Mouse (Mus musculus) lung, postnatal 14 days (tissue): Measurements from ENCODE around the gene Lgals12.

Experiments used
- DNase-seq: peaks from one replicate; pipeline ENCODE4 v3.0.0; 2021

Gene Lgals12

DNA sequence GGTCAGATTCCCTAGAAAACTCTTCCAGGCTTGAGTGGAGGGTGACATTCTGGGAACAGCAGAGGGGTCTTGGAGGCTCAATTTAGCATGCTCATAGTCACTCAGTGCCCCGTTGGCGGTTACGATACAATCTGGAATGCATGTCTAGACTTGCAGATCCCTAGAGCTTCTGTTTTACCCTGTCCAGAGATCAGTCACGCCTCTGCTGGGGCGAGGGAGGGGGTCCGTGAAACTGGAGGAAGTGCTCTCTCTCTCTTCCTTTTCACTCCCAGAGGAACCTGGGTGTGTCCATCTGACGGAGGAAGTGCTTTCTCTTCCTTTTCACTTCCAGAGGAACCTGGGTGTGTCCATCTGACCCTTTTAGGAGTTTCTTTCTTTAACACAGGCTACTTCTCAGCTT lies 23.9 kb downstream of the Lgals12 start:
- DNase-seq, result no peak

DNA sequence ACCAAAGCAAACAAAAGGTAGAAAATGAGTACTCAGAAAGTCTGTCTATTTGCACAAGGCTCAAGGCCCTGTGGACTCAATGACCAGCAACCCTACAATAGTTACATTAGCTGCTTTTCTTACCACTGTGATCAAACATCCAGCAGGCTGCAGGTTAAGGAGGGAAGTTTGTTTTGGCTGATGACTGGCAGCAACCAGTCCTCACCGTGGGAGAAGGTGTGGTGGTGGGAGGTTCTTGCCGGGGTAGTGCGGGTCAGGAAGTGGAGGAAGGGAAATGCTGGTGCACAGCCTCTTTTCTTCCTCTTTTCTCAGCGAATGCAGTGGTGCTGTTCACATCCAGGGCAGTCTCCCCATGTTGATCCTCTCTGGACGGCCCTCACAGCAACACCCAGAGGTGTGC lies 26.0 kb downstream of the Lgals12 start:
- DNase-seq, result peak; percentile 10

DNA sequence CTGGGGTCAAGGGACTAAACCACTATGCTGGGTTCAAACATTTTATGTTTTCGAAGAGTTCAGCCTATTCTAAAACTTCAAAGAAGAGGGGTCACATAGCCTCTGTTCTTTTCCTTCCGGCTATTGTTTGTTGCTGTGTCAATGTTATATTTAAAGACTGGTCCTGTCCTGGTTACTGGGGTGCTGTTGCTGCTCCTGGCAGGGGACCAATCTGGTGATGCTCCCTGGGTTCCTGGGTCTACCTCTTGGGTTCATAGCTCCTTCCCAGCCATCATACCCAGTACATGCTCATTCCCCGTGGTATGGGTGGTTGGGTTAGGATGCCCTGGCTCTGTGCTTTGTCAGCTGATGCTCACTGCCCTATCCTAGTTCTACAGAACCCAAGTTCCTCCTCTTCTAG lies 29.3 kb downstream of the Lgals12 start:
- no peak for DNase-seq

DNA sequence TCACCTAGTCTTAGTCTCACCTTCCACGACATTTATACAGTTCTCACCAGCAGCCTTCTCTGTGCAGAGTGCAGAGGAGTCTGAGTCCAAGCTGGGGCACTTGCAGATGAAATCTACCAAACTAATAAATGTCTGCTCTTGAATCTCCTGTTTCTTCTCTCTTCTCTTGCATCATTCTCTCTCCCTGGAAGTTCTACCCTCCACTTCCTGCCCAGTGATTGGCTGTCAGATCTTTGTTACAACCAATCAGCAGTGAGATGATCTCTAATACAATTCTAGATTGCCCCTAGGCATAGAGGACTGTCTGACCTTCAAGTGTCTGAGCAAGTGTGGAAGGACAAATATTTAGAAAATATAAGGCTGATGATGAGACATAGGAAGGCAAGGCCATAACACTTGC lies 30.8 kb downstream of the Lgals12 start:
- no peak for DNase-seq

DNA sequence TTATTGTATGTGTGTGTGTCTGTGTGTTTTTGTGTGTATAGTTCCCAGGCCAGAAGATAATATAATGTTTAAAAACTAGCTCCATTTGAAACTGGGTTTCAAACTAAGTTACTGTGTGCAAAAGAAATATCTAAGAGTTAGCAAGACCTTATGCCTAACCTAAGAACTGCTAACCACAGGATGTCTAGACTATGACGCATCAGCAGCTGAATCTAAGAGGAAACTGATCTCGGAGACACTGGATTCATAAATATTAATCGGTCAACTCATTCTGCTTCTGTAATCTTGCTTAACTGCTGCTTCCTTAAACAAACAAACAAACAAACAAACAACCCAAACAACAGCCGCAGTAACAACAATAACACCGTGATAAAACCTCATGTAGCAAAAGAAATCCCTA lies 37.3 kb downstream of the Lgals12 start:
- DNase-seq, result no peak

DNA sequence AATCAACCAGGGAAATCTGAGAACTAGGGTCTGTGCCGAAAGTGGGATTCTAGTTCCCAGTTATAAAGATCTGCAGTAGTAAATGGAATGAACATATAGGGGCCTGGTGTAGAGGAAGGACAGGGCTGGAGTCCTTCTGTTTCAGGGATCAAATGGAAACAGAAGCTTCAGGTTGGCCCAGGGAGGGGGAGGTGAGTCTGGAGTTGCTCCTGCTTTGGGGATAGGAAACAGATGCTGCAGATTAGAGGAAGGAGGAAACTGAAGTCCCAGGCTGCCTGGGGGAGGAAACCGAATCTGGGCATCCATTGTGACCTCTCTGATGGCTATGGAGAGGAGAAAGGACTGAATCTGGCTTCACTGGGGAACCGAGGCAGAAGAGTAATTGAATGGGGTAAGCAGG lies 38.6 kb downstream of the Lgals12 start:
- no peak for DNase-seq

DNA sequence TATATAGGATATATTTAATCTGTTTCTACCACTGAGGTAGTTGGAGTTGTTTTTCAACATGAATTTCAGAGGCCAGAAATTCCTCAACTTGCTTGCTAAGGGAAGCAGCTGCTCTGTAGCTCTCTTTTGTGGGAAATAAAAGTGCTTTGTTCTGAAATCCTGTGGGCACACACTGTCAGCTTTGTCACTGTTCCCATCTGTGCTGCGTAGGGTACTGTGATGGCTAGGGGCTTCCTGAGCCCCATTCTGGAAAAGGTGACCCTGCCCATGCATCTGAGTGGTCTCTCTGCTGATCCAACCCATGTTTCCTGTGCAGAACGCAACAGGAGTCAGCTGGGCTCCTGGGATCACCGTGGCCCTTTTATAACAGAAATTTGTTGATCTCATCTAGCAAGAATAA lies 40.2 kb downstream of the Lgals12 start:
- no peak for DNase-seq

DNA sequence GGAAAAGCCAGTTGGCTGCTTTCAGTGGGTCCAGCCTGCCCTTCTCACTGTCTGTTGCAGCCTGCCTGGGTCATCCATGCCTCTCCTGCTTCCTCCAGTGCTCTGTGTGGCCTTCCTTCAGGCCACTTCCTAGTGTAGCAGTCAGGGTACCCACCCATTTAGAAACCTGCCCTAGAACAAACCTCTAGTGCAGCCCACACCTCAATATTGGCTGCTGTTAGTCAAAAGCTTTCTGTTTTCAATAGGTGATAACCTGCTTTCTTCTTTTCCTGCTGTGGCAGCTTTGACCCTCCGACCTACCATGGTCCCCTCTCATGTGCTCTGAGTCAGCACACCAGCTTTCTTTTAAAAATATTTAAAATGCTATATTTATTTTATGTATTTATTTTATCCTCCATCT lies 42.5 kb downstream of the Lgals12 start:
- no peak for DNase-seq

DNA sequence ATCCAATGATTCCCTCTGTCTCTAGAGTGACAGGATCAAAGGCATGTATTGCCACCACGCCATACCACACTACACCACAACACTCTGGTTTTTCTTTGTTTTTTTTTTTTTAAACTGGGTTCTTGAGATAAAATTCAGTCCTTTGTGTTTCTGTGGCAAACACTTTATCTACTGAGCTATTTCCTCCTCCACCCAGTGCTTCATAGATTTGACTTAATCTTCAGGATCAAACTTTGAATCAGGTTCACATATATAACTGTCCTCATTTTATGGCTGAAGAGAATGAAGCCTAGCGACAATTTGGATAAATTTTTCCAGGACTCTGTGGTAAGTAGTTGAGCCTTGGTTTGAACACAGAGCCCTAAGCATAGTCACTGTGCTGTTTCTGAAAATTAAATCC lies 43.3 kb downstream of the Lgals12 start:
- DNase-seq, result no peak

DNA sequence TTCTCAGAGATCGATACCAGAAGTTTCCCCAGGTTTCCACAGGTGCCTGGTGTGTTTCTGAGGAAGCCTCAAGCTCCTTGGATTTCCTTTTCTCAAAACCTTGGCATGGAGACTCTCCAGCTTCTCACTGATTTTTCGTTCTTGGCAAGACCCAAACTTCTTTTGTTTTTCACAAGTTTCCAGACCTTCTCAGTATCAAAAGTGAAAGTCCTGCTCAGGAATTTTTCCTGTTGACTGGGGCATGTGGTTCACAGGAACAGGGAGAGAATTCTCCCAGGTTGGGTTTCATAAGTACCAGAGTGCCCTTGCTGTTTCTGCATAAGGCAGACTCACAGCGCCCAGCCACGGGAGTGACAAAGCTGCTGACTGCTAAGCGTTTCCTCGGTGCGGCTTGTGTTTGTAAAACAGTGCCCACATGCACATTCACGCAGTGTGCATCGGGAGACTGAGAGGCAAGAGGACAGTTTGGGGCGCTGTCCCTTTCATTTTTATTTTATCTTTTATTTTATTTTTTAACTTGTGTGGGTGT lies 44.3 kb downstream of the Lgals12 start:
- DNase-seq, result no peak

DNA sequence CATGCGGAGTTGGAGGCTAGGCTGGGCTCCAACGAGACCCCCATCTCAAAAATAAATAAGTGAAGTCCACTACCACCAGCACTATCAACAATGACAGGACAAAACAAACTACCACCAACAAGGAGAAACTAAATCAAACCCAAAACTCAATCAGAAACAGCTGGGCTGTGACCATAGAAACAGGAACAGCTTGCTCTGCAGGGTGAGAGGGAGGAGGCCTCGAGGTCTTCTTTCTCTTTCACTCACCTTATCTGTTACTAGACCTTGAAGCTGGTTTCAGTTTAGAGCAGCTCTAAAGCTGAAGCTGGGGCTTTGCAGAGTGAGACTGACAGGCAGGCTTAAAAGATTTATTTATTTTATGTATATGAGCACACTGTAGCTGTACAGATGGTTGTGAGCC lies 45.5 kb downstream of the Lgals12 start:
- DNase-seq, result no peak

DNA sequence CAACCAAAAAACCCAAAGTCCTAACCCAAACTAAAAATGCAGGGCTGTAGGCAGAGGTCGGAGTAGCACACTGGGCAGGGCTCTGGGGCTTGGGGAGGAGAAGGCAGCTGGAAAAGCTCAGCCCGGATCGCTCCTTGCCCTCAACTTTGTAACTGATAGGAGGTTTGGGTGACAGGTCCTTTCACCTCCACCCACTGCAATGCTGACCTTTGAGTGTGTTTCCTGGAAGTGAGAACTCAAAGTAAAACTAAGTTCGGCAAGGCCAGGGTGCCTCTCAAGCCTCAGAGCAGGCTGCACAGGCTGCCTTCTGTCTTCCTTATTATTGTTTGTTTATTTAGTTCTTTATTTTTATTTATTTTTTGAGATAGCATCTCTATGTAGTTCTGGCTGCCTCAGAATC lies 47.0 kb downstream of the Lgals12 start:
- no peak for DNase-seq

DNA sequence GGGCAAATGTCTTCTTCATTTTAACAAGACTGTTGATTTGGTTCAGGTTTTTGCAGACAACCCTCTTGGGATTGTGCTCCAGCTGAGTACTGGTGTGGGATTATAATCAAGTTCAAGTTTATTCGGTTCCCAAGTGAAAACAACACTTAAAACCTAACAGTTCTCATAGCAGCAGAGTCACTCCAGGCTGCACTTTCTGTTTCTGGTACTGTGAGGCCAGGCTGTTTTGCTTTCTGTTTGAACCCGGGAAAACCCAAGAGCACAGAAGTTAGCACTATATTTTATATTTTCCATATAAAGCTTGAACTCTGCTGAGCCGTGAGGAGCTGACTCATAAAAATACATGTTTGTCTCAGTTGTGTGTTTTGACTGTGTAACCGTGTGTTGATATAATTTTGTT lies 48.3 kb downstream of the Lgals12 start:
- DNase-seq, result no peak

DNA sequence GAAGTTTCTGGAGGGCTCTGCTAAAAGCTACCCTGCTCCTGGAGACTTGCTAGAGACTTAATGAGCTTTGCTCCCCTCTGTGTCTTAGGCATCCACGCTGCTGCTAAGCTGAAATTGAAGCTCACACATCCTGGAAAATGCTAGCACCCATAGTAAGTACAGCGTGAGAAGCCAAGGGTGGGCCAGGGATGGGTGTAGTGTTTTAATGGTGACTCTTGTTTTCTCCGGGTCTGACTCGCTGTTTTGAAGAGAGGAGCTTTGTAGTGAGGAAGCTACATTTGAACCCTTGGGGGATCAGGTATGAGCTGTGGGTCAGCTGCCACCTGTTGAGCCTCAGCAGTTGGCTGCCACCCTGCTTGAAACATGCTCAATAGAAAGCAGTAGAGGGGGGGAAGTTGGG lies 49.1 kb downstream of the Lgals12 start:
- no peak for DNase-seq

DNA sequence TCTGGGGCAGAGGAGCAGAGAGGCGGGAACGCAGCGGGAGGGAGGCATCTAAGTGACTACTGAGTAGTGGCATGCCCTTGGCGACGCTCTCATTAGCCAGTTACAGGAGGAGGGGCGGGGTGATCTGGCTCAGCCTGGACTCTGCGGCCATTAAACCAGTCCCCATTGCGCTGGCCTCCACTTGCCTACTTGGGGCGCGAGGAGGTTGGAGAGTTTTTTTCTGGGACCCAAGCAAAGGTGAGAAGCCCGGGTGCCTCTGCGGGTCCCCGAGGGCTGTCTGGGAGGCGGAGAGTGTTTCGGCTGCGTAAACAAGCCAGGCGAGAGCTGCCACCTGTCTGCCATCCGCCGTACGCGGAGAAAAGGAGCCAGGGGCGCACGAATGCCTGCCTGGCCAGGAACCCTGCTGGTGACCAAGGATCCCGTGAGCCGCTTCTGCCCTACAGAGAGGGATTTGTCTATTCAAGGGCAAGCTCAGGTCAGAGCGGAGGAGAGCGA lies 49.6 kb downstream of the Lgals12 start, which contains the start of gene Pla2g16:
Gene Pla2g16 (plus strand): TSS at position 132 of the 495 bp plus-strand sequence.
- DNase-seq, result peak; percentile 68

DNA sequence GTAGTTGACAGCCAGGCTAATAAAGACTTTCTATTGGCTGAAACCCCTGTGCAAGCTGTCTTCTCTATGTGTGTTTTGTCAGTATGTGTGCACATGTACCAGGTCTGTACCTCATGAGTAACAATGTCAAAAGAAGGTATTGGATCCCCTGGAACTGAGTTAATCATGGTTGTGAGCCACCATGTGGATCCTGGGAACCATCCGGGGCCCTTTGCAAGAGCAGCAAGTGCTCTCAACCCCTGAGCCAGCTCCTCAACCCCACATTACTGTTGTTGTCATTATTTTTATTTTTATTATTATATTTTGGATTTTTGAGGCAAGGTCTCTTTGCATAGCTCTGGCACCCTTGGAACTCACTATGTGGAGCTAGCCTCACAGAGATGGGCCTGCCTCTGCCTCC lies 50.4 kb downstream of the Lgals12 start:
- no peak for DNase-seq

DNA sequence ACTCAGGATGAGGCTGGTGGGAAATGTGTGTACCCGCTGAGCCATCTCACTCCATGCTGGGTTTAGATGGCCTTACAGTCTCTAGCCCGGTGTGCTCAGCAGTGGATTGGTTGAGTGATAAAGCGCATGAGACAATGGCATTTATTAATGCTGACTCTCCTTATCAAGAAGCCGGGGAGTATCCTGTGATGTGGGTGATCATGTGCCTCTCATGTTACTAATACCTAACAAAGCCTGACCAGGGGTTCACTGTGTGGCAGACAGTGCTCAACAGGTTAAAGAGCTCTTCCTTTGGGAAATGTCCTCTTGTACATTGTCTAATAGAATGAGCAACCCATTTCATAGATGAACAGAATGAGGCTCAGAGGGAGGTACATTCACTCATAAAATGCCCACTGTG lies 52.1 kb downstream of the Lgals12 start:
- no peak for DNase-seq

DNA sequence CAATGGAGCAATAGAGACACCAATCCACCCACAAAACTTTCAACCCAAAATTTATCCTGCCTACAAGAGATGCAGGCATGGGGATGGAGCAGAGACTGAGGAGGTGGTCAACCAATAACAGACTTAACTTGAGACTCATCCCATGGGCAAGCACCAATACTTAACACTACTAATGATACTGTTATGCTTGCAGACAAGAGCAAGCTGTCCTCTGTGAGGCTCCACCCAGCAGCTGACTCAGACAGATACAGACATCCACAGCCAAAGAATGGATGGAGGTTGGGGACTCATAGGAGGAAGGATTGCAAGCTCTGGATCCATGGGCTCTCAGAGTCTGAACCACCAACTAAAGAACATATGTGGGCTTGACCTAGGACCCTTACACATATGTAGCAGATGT lies 53.6 kb downstream of the Lgals12 start:
- no peak for DNase-seq

DNA sequence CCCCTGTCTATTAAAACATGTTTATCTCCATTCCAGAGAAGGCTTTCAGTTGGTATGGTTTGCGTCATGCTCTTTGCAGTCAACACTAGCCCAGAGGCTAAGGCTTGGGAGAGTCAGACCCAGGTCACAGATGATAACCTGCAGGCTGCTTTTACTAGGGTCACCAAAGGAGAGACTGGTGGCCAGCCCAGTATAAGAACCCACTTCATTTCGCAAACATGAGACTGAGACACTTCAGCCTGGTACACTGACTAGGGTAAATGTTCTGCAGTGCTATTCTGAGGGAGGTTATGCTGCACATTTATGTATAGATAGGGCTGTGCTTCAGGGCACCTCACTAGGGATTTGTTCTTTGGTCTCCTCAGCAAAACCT lies 54.7 kb downstream of the Lgals12 start:
- DNase-seq, result no peak

DNA sequence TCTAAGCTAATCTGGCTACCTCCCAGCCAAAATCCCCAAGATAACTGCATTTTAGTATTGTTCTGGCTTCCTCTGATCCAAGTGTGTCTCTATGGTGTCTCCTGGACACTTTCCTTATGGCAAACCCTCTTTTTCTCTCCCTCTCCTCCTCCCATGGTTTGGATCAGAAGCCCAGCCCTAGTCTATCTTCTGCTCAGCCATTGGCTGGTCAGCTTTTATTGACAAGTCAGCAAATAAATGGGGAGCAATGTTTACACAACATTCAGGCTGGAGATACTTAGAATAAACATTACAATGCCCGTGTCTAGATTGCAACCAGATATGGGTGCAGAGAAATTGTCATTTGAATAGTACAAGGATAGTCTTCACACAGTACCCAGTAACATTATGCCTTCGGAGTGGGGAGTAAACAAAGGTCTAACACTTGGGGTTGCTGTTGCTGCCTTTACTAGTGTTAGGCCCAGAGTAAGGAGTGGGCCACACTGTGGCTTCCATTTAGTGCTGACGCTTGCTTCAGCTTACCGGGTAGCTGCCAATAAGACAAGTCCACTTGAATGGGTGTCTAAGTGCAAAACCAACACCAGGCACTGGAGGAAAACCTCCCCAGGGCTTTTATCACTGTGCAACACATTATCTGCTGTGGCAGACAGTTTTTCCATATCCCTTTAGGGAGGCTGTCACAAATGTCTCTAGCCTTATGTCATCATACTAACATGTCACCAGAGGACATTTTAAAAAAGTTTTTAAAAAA lies 55.3 kb downstream of the Lgals12 start:
- no peak for DNase-seq

DNA sequence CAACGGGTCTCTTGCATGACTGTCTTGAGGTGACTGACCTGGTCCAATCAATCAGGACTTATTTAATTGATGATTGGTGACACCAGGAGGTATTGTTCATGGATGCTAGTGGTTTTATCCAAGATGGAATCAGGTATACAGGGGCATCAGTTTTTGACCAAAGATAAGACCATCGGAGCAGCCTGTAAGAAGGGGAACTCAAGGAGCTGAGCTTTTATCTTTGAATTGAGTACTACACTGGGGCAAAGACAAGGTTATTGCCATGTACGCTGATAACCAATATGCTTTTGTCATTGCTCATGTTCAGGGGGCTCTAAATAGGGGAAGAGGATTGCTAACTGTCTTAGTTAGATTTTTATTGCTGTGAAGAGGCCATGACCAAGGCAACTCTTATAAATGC lies 58.1 kb downstream of the Lgals12 start:
- DNase-seq, result no peak
